Mouse (Mus musculus) kidney, adult 2 months (tissue): ENCODE measurements around the gene 1700031F05Rik.

Experiments
- CTCF ChIP-seq: fragments of 200-500 bp; conservative IDR thresholded peaks from 2 replicates; pipeline ENCODE4 v1.5.1; 2011; ENCODE audit warnings: low read depth, mild to moderate bottlenecking, control low read depth, low read length, moderate library complexity, mixed read lengths; ENCODE audit not compliant: insufficient read depth, insufficient read length
- POLR2A ChIP-seq: fragments of 200-500 bp; IDR thresholded peaks from one replicate; pipeline ENCODE4 v1.6.1; 2011; ENCODE audit warnings: low read depth, low read length, control low read depth

- no peak for TF ChIP-seq POLR2A
- TF ChIP-seq CTCF = no peak
These were observed at the start of gene 1700031F05Rik for GRCm38 (mm10) chrX:102867871-102868270.
